ENCODE assay signal across 23 mouse cellular contexts in the genomic region with DNA sequence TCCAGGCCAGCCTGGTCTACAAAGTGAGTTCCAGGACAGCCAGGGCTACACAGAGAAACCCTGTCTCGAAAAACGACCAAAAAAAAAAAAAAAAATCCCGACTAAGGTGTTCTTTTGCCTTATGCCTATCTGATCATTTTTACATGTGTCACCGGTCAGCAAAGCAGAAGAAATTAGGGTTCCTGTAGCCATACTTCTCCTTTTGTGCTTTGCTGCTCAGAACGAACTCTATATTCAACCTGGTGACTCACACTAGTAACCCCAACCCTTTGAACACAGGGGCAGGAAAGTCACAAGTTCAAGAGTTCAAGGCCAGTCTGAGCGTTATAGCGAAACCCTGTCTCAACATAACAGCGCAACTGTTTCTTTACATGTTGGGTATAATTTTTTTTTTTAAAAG.
DNase-seq lines count a peak whose midpoint lies in the region; ATAC-seq lines count a peak whose summit lies in the region.
"Had no signal": no experiment of that assay in that cellular context is flagged by ENCODE, and none has a peak within 500 bp of the region (broad histone marks: within the 10 kb centered on the region; RNA-seq: fewer than 3 reads in every experiment).

No protein-coding gene starts in this region.

- peak; percentile 12 to 24 for DNase-seq in B cell, adult 2 months
- DNase-seq in kidney, adult 11 months: no peak
- no peak for DNase-seq in spleen, adult 12 weeks (ENCODE audit: low spot score)
- no peak for DNase-seq in left cerebral cortex, adult 18-20 months (ENCODE audit: low spot score in 2 of 2)
- no peak for DNase-seq in ovary, postnatal 36 days (ENCODE audit: low spot score)
- DNase-seq: adrenal gland, postnatal 10 days; adrenal gland, postnatal 36 days; cerebellum, adult 18-20 months; cerebellum, adult 9-10 months; cerebellum, postnatal 14 days; forebrain, postnatal 0 days; gastrocnemius, adult 2 months; gastrocnemius, postnatal 14 days; heart, adult 18-20 months; heart, postnatal 10 days; heart, postnatal 36 days had no signal

- 0 out of 2 replicates have a peak, but pooled peaks have one; percentile 15 for ATAC-seq in common myeloid progenitor, adult 5-6 weeks (replicated peaks; ENCODE audit: low read depth, poor library complexity, severe bottlenecking)
- 0 out of 2 replicates have a peak, but pooled peaks have one; percentile 20 for ATAC-seq in megakaryocyte progenitor cell, adult 5-6 weeks (replicated peaks; ENCODE audit: poor library complexity)
- ATAC-seq: CD4-positive, CD25-positive, alpha-beta regulatory T cell, adult 4 months; forebrain, embryonic 14.5 days; forebrain, postnatal 0 days; hindbrain, postnatal 0 days; inflammation-experienced regulatory T-cells, adult 6 months; Patski had no signal

Comparison
In these comparisons a context has a peak if more than half of its experiments do, and no peak if none do; other contexts are left out.
1. DNase-seq: peak in B cell, adult 2 months (2 of 2); none in kidney, adult 11 months (single experiment), spleen, adult 12 weeks (single experiment), left cerebral cortex, adult 18-20 months (0 of 2) and ovary, postnatal 36 days (single experiment).